Mouse (Mus musculus) kidney, postnatal 4 days (tissue): ENCODE data around the gene Inpp4b.
A peak's percentile ranks its signal among the peaks of the same experiment; 100 is the strongest.

Experiments used
- DNase-seq, 2 experiments: peaks; one replicate each; pipeline ENCODE4 v3.0.0; 2021; ENCODE audit warnings: mixed read lengths in 2 of 2

Gene Inpp4b

GRCm38 (mm10) chr8:81582906-81583305, 240.6 kb downstream of the Inpp4b start:
- no peak for DNase-seq

- no peak for DNase-seq
Measured at GRCm38 (mm10) chr8:81586783-81587182, 244.4 kb downstream of the Inpp4b start.

GRCm38 (mm10) chr8:81594134-81594714, 251.9 kb downstream of the Inpp4b start:
- DNase-seq = no peak

GRCm38 (mm10) chr8:81599209-81599608, 256.9 kb downstream of the Inpp4b start:
- no peak for DNase-seq

GRCm38 (mm10) chr8:81601136-81601535, 258.8 kb downstream of the Inpp4b start:
- no peak for DNase-seq

GRCm38 (mm10) chr8:81608082-81608481, 265.7 kb downstream of the Inpp4b start:
- no peak for DNase-seq

- DNase-seq = no peak
Measured at GRCm38 (mm10) chr8:81609064-81609463, 266.7 kb downstream of the Inpp4b start.

GRCm38 (mm10) chr8:81612611-81613010, 270.3 kb downstream of the Inpp4b start:
- DNase-seq = no peak

GRCm38 (mm10) chr8:81614135-81614534, 271.8 kb downstream of the Inpp4b start:
- no peak for DNase-seq

GRCm38 (mm10) chr8:81614605-81615004, 272.2 kb downstream of the Inpp4b start:
- peak; percentile 3 to 6 for DNase-seq

- no peak for DNase-seq
Measured at GRCm38 (mm10) chr8:81615552-81615951, 273.2 kb downstream of the Inpp4b start.

- DNase-seq = no peak
Measured at GRCm38 (mm10) chr8:81618918-81619317, 276.6 kb downstream of the Inpp4b start.

GRCm38 (mm10) chr8:81635015-81635414, 292.7 kb downstream of the Inpp4b start:
- no peak for DNase-seq

GRCm38 (mm10) chr8:81635912-81636583, 293.7 kb downstream of the Inpp4b start:
- DNase-seq = no peak

GRCm38 (mm10) chr8:81638478-81638877, 296.1 kb downstream of the Inpp4b start:
- DNase-seq = no peak

- no peak for DNase-seq
Measured at GRCm38 (mm10) chr8:81639820-81640219, 297.5 kb downstream of the Inpp4b start.

- DNase-seq = no peak
Measured at GRCm38 (mm10) chr8:81643030-81643429, 300.7 kb downstream of the Inpp4b start.

GRCm38 (mm10) chr8:81692167-81692566, 349.8 kb downstream of the Inpp4b start:
- DNase-seq = no peak

GRCm38 (mm10) chr8:81694893-81695292, 352.5 kb downstream of the Inpp4b start:
- DNase-seq = no peak

GRCm38 (mm10) chr8:81702038-81702437, 359.7 kb downstream of the Inpp4b start:
- no peak for DNase-seq

GRCm38 (mm10) chr8:81703571-81704365, 361.4 kb downstream of the Inpp4b start:
- no peak for DNase-seq

- no peak for DNase-seq
Measured at GRCm38 (mm10) chr8:81707436-81707835, 365.1 kb downstream of the Inpp4b start.

GRCm38 (mm10) chr8:81731332-81731731, 389.0 kb downstream of the Inpp4b start:
- DNase-seq = no peak

- DNase-seq = no peak
Measured at GRCm38 (mm10) chr8:81735655-81736054, 393.3 kb downstream of the Inpp4b start.
